Mouse (Mus musculus) gastrocnemius, postnatal 25 days (tissue): ENCODE measurements around the gene Pcsk1n. TPM values are rescaled to one million over a fixed set of nuclear protein-coding genes. Genes with fewer than 3 reads are reported as not detected.
A peak's percentile ranks its signal among the peaks of the same experiment; 100 is the strongest.
"Not testable (repeated sequence)": the region's sequence is repeated elsewhere in the genome, so short reads cannot be mapped to it uniquely, and the experiment has no call there.

Experiments used
- DNase-seq: peaks from one replicate; pipeline ENCODE4 v3.0.0; 2022
- long read RNA-seq, 2 experiments: library from polyadenylated mRNA; stranded (forward); transcript quantifications; one replicate each; pipeline ENCODE4 v2.0.0; 2021
- total RNA-seq, 2 experiments: library from RNA; stranded (reverse); gene quantifications; 1 replicate in 1 of 2; 2 replicates in 1 of 2; pipeline ENCODE4 v1.2.3; 2021

Pcsk1n gene
- total RNA-seq, result not detected
- long read RNA-seq, experiment 1, result 0 reads
- long read RNA-seq, experiment 2, result 0 reads

- DNase-seq, result no peak
These were observed at the start of gene Pcsk1n for GRCm38 (mm10) chrX:7919601-7920383. Gene Pcsk1n, plus strand, starts transcription at chrX:7919822.

- no peak for DNase-seq
These were observed 49.8 kb upstream of the Pcsk1n start for GRCm38 (mm10) chrX:7869826-7870225.

GRCm38 (mm10) chrX:7878007-7878419 lies 41.6 kb upstream of the Pcsk1n start, which contains the start of gene Pim2:
Gene Pim2, plus strand, starts transcription at chrX:7878262.
- peak; percentile 75 for DNase-seq

- DNase-seq, result no peak
These were observed 41.1 kb upstream of the Pcsk1n start for GRCm38 (mm10) chrX:7878495-7878894.

GRCm38 (mm10) chrX:7879819-7880218 lies 39.8 kb upstream of the Pcsk1n start:
- DNase-seq, result peak; percentile 59

- DNase-seq, result peak; percentile 85
These were observed 35.6 kb upstream of the Pcsk1n start, which contains the start of gene Slc35a2 for GRCm38 (mm10) chrX:7883841-7884567. Gene Slc35a2, plus strand, starts transcription at chrX:7884028.

GRCm38 (mm10) chrX:7898211-7898610 lies 21.4 kb upstream of the Pcsk1n start:
- no peak for DNase-seq

GRCm38 (mm10) chrX:7898880-7899874 lies 20.4 kb upstream of the Pcsk1n start, which contains the start of the genes Pqbp1 and Timm17b:
Gene Pqbp1, minus strand, starts transcription at chrX:7899269.
Gene Timm17b, plus strand, starts transcription at chrX:7899357.
- DNase-seq, result peak; percentile 89

GRCm38 (mm10) chrX:7904441-7904840 lies 15.2 kb upstream of the Pcsk1n start:
- no peak for DNase-seq

GRCm38 (mm10) chrX:7907735-7908134 lies 11.9 kb upstream of the Pcsk1n start, which contains the start of gene Gm10491:
Gene Gm10491, minus strand, starts transcription at chrX:7907835.
- DNase-seq, result no peak

GRCm38 (mm10) chrX:7909242-7909641 lies 10.4 kb upstream of the Pcsk1n start, which contains the start of gene Gm10490:
Gene Gm10490, plus strand, starts transcription at chrX:7909542.
- not testable (repeated sequence) for DNase-seq

GRCm38 (mm10) chrX:7910473-7910872 lies 9.1 kb upstream of the Pcsk1n start:
- no peak for DNase-seq

GRCm38 (mm10) chrX:7915669-7916068 lies 4.0 kb upstream of the Pcsk1n start:
- DNase-seq, result not testable (repeated sequence)

- DNase-seq, result not testable (repeated sequence)
These were observed 1.7 kb upstream of the Pcsk1n start for GRCm38 (mm10) chrX:7917960-7918359.

- no peak for DNase-seq
These were observed 2.4 kb downstream of the Pcsk1n start for GRCm38 (mm10) chrX:7922032-7922431.

- no peak for DNase-seq
These were observed 6.6 kb downstream of the Pcsk1n start for GRCm38 (mm10) chrX:7926266-7926665.

GRCm38 (mm10) chrX:7927116-7927515 lies 7.5 kb downstream of the Pcsk1n start:
- no peak for DNase-seq

- DNase-seq, result no peak
These were observed 8.7 kb downstream of the Pcsk1n start, which contains the start of gene Eras for GRCm38 (mm10) chrX:7928270-7928790. Gene Eras, minus strand, starts transcription at chrX:7928607.

- no peak for DNase-seq
These were observed 17.3 kb downstream of the Pcsk1n start for GRCm38 (mm10) chrX:7936874-7937273.

GRCm38 (mm10) chrX:7937667-7938066 lies 18.0 kb downstream of the Pcsk1n start:
- no peak for DNase-seq

- no peak for DNase-seq
These were observed 26.0 kb downstream of the Pcsk1n start for GRCm38 (mm10) chrX:7945618-7946017.
